Mouse (Mus musculus) bone marrow, adult 2 months (tissue): ENCODE measurements around the gene Cyp2u1.

Experiments
- CTCF ChIP-seq: fragments of 200-500 bp; IDR thresholded peaks from 2 replicates; pipeline ENCODE4 v1.5.1; 2011; ENCODE audit warnings: low read length, control low read depth; ENCODE audit not compliant: control insufficient read depth, insufficient read depth
- POLR2A ChIP-seq: fragments of 200-500 bp; IDR thresholded peaks from 2 replicates; pipeline ENCODE4 v1.6.1; 2011; ENCODE audit warnings: low read depth, mild to moderate bottlenecking, control low read depth, low read length, borderline replicate concordance; ENCODE audit not compliant: control insufficient read depth

DNA sequence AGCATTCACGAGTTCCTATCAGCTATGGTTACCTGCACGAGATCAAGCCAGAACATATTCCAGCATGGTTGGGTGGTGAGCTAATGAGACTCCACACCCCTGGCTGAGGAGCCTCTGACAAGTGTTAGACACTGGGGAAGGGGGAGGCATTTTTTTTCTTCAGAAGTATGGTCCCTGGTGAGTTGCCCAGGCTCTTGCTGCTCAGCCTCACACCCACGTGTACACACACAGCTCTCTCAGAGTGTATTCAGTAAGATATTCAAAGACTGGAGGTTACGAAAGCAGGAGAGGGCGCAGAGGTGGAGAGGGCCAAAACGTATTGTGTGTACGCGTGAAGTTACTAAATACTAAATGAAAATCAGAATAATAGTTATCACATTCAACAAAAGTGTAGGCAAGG is 37.5 kb downstream of the Cyp2u1 start:
- no peak for TF ChIP-seq CTCF
- no peak for TF ChIP-seq POLR2A
